Mouse (Mus musculus): Measurements from ENCODE around the gene Gpr19. TPM values are rescaled to one million over a fixed set of nuclear protein-coding genes. Genes with fewer than 3 reads are reported as not detected.
A peak's percentile ranks its signal among the peaks of the same experiment; 100 is the strongest.

Gpr19 gene
- polyA plus RNA-seq, 3 experiments from 2014 or later: 5.7 to 9.1 (median 6.8) TPM

DNA sequence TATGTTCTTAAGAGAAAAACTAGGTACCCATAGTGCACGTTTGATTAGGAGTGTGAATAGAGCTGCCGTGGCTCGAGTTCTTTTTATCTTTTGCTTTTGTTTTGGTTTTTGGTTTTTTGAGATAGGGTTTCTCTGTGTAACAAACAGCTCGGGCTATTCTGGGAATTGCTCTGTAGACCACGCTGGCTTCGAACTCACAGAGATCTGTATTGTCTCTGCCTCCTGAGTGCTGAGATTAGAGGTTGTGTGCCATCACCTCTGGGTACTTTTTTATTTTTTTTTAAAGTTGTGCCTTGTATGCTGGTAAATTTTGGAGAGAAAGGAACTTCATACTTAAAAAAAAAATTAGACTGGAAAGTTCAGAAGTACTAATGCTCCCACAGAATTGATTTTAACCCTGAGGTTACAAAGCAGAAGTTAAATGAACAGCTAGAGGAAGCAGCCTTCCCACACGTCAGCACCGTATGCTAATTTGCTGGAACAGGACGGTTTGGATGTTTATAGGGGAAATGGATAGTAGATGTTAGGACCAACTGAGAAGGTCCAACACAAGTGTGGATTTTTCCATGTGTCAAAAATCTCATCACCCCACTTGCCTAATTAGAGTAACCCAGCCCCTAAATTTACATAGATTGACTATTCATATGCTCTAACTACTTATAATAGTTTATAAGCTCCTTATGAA is 24.3 kb upstream of the Gpr19 start:
- no peak for ATAC-seq

DNA sequence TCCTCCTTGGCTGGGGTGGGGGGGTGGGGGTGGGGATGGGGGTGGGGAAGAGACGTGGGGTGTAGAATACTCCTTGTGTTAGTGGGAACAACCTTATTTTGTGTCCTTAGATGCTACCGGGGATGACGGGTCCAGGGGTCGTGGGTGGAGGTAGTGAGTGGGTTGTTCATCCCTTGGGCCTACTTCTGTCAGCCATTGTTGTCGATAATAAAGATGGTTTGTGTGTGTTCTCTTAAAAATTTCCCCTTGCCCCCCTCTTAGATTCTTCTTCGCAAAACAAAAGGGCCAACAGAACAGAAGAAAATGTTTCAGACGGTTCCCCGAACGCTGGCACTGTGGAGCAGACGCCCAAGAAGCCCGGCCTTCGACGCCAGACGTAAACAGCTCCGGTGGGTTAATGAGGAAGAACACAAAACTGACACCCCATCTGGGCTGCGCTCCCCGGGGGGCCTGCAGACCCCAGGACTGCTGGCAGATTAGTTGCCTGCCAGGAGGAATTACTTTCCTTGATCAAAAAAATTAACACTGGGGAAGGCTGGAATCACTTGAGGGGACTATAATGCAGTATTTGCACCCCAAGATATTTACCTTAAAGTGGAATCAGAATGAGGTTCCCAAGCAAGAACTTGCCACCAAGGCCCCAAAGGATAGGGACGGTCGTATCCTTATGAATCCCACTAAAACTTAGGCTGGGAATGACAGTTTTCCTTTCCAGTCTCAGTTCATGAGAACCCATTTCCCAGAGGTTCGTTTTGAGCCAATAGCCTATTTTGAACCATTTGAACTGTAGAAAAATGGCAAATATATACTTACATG is 23.5 kb upstream of the Gpr19 start:
- ATAC-seq: no peak

DNA sequence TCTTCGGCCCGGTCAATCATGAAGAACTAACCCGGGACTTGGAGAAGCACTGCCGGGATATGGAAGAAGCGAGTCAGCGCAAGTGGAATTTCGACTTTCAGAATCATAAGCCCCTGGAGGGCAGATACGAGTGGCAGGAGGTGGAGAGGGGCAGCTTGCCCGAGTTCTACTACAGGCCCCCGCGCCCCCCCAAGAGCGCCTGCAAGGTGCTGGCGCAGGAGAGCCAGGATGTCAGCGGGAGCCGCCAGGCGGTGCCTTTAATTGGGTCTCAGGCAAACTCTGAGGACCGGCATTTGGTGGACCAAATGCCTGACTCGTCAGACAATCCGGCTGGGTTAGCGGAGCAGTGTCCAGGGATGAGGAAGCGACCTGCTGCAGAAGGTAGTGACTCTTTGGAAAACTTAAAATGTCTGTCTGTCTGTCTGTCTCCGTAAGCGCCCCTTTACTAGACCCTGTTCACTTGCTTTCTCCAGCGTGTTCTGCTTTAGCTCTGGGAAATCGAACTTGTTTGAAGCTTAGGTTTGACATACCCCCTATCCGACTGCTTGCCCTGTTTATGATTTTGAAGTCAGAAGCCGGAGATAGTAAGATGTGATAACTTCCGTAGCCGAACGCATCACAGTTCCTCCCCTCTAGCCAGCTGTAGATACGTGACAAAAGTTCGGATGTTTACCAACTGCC is 22.8 kb upstream of the Gpr19 start:
- ATAC-seq: peak; percentile 25

DNA sequence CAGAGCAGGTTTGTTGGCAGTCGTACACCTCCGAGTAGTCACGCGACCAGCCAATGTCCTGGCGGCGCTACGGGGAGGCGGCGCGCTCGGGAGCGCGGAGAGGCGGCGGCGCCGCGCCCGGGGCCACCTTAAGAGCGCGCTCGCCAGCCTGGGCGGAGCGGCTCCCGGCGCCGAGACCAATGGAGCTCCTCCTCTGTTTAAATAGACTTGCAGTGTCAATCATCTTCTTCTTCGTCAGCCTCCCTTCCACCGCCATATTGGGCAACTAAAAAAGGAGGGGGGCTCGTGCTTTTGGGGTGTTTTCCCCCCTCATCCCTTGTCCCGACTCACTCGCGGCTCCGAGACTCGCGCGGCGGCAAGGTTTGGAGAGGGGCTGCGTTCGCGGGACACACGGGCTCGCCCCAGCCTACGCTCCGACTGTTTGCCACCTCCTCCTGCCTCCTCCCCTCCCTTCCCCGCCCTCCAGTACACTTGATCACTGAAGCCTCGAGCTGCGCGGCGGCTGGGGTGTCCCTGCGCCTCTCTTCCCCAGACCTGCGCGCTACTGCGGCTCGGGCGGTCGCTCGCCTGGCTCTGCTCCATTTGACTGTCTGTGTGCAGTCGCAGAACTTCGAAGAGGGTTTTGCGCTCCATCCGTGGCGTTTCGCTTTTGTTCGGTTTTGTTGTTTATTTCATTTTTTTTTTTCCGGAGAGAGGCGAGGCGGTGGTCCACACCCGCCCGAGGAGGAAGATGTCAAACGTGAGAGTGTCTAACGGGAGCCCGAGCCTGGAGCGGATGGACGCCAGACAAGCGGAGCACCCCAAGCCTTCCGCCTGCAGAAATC is 22.0 kb upstream of the Gpr19 start, which contains the start of gene Cdkn1b:
Cdkn1b (plus strand) TSS at position 212 of the 824 bp plus-strand sequence.
- ATAC-seq: peak; percentile 68

DNA sequence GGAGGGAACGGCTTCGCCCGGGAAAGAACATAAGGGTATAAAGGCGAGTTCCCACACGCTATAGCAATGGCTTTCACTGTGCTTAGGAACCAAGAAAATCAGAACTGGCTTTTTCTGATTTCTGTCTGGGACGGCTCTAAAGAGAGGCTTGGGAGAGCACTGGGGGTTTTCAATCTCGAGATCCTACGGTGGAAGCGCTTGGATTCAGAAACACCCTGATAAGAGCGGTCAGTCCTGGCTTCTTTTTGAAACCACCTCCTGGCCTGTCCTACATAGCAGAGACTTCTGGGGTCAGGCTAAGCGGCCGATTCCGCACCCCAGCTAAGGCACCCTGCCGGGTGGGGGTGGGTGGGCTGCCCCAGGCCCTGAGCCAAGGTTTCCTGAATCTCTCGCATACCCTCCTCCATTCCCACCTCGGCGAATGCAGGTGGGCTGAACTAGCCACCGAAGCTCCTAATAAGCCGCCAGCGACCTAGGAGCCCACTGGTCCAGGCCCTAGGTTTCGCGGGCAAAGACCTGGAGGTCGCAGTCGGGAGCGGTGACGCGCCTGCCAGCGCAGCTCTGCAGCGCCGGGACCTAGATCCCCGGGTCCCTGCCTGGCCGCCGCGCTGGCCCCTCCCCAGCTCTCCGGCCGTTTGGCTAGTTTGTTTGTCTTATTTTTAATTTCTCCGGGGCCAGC is 21.3 kb upstream of the Gpr19 start:
- ATAC-seq: no peak

DNA sequence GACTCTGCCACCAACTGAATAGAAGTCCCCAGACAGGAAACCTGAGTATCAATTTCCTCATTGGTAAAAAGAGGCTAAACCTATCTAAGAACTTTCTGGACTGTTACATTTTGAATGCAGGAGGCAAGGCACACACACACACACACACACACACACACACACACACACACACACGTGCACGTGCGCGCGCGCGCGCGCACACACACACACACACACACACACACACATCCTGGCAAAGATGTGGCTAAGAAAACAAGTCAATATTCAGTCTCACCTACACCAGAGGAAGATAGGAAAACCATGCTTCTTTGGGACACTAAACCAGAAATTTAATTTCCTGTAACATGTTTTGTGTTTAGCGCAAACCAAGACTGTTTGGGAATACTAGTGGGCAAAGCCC is 20.4 kb upstream of the Gpr19 start:
- ATAC-seq: no peak

DNA sequence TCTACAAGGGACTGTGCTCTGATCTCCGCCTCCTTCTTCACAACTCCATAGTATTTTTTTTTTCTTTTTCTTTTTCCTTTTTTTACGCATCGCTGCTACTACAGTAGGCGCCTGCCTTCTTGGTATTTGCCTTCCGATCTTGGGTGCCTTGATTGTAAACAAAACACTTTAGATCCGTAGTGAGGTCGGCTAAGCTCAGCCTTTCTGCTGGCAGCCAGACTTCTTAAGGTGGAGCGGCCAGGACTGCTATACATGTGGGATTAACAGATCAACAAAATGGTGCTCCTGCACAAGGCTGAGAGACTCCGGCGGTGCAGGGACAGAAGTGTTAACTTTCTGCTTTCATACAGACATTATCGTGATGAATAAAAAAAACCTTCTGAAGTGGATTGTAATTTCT is 18.7 kb upstream of the Gpr19 start:
- peak; percentile 34 for ATAC-seq

DNA sequence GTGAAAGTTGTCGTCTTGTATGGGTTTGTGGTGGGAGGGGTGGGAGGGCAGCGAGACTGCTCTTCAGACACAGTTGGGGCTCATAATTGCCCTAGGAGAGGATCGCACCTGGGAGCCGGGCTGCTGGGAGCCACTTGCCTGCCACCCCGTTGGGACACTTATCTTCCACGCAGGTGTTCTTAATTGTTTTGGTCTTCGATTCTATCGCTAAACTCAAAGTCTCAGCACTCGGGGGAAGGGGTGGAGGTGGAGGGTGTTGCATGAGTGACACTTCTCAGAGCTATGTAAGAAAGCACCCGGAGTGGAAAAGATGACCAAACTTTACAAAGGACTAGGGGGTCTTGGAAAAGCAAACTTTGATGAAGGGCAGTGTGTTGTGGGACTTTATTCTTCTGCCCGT is 18.3 kb upstream of the Gpr19 start:
- peak; percentile 14 for ATAC-seq

DNA sequence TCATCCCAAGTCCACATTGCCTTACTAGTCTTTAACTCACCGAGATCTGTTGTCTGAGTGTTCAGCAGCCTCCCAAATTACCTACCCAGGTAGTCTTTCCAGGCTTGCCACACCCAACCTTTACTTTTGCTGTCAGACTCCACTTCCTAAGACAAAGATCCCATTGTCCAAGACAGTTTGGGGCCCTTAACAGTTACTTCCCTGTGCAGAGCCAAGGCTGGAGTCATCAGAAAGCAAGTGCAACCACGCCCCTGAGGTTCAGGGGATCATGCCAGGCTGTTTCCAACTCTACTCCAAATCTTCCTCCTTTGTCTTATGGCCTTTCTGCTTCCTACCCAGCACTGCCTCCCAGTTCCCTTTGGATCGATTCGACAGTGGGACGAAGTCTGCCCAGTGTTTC is 16.1 kb upstream of the Gpr19 start:
- no peak for ATAC-seq

DNA sequence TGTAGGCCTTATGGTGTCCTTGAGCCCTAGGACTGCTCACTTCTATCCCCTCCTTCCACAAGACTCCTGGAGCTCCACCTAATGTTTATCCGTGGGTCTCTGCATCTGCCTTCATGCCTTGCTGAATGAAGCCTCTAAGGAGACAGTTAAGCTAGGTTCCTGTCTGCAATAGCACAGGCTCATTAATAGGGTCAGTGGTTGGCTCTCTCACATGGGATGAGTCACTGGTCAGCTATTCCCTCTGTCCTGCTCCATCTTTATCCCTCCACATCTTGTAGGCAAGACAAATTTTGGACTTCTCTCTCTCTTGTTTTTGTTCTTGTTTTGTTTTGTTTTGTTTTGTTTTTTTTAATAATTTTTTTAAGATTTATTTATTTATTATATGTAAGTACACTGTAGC is 7.4 kb upstream of the Gpr19 start:
- ATAC-seq: no peak

DNA sequence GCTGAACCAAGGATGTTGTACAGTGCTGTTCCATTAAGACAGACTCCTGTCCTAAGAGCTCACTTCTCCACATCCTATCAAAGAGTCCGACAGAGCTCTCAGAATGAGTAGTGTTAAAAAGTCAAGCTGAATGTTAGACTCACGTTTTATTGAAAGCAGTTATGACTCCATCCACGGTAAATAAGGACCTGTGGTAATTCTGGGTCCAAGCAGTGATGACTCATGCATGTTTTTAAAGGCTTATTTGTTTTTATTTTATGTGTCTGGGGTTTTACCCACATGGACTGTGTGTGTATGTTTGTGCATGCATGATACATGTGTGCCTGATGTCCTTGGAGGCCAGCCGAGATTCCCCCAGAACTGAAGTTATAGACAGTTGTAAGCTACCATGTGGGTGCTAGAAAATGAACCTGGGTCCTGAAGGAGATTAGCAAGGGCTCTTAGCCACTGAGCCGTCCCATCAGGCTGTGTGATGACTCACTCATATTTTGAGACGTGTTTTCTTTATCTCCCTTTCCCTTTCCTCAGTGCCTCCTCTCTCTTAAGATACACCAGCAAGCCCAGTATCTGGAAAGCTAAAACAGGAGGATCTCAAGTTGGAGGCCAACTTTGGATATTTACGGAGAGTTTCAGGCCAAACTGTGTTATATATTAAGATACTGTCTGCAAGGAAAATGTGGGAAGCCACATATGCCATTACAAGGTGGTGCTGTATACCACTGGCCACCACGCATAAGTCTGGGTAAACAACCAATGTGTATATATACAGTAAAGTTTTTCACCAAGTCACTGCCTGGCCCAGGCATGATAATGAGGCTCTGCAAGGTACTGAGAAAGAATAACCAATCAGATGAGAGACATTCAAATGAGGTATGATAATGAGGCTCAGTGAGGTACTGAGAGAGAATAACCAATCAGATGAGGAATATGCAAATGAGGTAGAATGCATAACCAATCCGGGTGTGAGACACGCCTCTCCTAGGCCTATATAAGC is 5.8 kb upstream of the Gpr19 start:
- ATAC-seq: peak; percentile 40

DNA sequence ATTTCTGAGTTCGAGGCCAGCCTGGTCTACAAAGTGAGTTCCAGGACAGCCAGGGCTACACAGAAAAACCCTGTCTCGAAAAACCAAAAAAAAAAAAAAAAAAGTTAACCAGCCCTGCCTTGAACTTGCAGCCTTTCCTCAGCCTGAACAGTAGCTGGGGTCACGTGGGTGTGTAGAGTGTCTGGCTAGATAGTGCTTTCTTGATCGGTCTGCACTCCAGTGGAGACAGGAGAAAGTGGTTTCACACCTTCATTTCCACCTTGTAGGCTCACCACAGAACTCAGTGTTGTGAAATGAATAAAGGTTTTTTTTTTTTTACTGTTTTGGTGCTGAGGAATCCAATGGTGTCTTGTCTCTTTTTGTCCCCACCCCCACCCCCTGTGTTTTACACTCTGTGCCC is 5.0 kb upstream of the Gpr19 start:
- peak; percentile 62 for ATAC-seq

DNA sequence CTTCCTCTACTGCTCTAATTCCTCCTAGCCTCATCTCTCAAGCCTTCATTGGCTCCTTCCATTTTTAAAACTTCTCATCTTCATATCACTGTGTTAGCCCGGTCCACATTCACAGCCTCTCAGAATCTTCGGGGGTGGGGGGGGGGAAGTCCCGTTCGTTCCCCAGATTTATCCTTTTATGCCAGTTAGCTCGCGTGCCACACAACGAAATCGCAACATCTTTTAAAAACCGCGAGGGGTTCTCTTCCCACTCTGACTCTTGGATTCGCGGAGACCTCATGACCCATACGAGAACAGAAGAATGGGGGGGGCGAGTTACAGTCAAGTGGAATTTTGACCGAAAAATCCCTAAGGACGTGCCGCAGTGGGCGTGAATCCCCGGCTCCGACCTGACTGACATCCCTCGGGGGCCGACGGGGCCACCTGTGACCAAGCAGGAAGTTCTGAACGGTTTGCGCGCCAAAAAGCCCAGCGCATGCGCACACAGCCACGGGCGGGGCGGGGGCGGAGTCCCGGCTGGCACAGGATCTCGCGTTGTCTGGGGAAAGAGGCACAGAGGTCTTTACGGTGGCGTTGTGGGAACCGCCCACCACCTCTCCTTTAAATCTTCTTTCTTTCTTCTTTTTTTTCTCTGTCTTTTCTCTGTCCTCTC is 809 bp downstream of the Gpr19 start:
- ATAC-seq: peak; percentile 80

DNA sequence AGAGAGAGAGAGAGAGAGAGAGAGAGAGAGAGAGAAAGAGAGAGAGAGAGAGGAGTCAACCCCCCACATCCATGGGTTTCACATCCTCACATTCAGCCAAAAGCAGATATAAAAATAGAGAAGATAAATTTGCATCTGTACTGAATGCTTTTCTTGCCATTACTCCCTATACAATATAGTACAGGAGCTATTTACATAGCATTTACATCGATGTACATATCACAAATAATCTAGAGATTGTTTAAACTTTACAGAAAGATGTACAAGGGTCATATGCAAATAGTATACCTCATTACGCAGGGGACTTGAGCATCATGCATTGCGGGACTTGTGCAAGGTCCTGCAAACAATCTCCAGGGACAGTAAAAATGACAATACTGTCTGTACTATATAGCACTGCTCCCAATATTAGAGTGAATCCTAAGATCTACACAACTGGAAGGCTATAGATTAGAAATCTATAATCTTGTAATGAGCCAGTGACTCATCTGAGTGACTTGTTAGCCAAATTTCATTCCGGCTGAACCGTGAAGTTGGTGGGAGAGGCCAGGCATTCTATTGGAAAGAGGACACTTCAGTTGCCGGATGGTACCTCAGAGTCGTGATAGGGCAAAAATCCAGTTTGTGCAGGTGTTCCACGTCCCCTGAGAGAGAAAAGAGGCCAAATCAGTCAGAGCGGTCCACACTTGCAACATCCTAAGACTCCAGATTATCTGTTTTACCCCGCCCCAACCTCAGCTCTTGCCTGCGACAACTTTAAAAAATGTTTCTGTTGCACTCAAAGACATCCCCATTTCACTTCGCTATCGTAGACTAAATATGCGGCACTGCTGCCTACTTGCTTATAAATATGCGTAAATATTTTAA is 1.6 kb downstream of the Gpr19 start:
- ATAC-seq: no peak

DNA sequence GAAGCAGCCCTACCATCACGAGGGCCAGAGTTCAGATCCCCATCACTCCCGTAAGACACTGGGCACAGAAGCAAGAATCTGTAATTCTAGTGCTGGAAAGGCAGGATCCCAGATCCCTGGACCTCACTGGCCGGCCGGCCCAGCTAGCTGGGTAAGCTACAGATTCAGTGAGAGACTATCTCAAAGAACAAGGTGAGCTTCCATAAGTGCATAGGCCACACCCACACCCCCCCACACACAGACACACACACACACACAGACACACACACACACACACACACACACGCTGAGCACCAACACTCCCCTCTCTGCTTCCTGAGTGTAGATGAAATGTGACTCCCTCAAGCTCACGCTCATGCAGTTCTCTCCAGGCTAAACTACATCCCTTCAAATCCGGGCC is 7.9 kb downstream of the Gpr19 start:
- no peak for ATAC-seq

DNA sequence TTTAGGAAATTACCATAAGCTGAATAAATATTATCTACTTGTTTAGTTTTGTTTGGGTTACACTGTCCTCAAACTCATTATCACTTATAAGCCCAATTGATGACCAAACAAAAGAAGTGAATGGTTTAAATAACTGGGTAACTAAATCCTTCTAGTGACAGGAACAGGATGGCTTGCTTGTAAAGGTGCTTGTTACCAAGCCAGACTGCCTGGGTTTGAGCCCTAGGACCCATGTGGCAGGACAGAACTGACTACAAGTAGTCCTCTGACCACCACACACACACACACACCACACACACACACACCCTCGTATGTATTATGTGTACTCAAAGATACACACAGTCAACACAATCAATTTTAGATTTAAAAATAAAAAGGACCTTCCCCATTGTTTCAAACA is 8.6 kb downstream of the Gpr19 start:
- ATAC-seq: no peak

DNA sequence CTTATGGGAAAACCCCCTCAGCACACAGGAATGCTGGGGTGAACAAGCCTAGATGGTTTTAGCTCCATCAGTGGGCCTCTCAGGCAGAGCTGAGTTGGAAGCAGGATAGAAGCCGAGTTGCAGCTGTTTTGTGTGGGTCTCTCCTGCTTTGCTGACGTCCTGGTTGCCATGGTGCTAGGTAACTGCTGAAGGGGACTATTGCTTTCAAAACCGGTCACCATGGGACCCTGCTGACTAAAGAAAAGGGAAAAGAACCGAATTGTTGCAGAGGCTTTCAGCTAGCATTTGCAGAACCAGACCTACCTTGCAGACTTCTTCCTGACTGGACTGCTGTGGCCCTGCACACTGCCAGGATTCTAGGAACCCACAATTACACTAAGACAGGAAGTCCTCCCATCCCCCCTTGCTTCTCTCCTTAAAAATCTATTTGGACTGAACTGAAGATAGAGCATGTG is 9.8 kb downstream of the Gpr19 start:
- ATAC-seq: no peak

DNA sequence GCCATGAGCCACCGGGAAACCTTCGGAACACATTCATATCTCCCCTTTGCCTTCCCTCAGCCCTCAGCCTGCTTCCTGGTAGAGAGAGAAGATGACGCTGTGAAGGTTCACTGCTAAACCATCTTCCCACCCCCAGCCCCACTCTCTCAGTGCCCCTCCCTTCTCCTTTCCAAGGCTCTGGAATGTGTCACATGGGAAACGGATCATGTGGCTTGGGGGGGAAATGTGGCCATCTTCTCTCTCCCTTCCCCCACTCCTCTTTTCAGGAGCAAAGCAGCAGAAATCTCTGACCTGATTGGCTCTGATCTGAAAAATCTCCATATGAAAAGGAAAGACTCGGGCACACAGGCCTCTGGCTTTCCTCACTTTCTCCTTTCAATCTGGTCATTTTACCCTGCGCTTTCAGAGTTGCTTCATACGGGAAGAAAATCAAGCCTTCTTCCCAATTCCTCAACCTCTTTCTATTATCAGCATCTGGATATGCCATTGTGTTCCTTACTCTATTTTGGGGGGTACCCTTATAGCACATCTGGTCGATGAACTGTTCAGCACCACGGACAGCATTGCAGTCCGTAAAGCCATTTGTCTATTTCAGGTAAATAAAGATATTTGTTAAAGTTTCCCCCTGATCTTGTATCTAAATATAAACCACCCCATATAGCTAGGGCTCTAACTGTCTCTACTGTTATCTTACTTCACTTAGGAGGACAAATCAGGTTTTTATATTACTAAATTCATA is 10.5 kb downstream of the Gpr19 start:
- ATAC-seq: no peak
